Mouse (Mus musculus): ENCODE measurements around the gene Slco1a5. TPM values are rescaled to one million over a fixed set of nuclear protein-coding genes. Genes with fewer than 3 reads are reported as not detected.
A peak's percentile ranks its signal among the peaks of the same experiment; 100 is the strongest.
"Not testable (repeated sequence)": the region's sequence is repeated elsewhere in the genome, so short reads cannot be mapped to it uniquely, and the experiment has no call there.

Slco1a5 gene
- not detected for total RNA-seq (2021)

- DNase-seq: no peak
Measured at GRCm38 (mm10) chr6:142322881-142323280, at the start of gene Slco1a5. Gene Slco1a5 (minus strand): TSS chr6:142322981.

GRCm38 (mm10) chr6:142369568-142369967, 46.8 kb upstream of the Slco1a5 start:
- DNase-seq: no peak

- no peak for DNase-seq
Measured at GRCm38 (mm10) chr6:142367565-142367964, 44.8 kb upstream of the Slco1a5 start.

- no peak for DNase-seq
Measured at GRCm38 (mm10) chr6:142366473-142367018, 43.8 kb upstream of the Slco1a5 start.

- no peak for DNase-seq
Measured at GRCm38 (mm10) chr6:142365742-142366472, 43.1 kb upstream of the Slco1a5 start.

GRCm38 (mm10) chr6:142363019-142363576, 40.3 kb upstream of the Slco1a5 start:
- DNase-seq: no peak

- DNase-seq: no peak
Measured at GRCm38 (mm10) chr6:142362036-142362435, 39.3 kb upstream of the Slco1a5 start.

- DNase-seq: no peak
Measured at GRCm38 (mm10) chr6:142357106-142357505, 34.3 kb upstream of the Slco1a5 start.

GRCm38 (mm10) chr6:142352099-142352498, 29.3 kb upstream of the Slco1a5 start:
- not testable (repeated sequence) for DNase-seq

- DNase-seq: no peak
Measured at GRCm38 (mm10) chr6:142347431-142348385, 24.9 kb upstream of the Slco1a5 start.

- no peak for DNase-seq
Measured at GRCm38 (mm10) chr6:142346181-142347110, 23.7 kb upstream of the Slco1a5 start.

GRCm38 (mm10) chr6:142345440-142346038, 22.8 kb upstream of the Slco1a5 start, which contains the start of gene Pyroxd1:
Gene Pyroxd1 (plus strand): TSS chr6:142345654.
- DNase-seq: peak; percentile 83 to 86

- no peak for DNase-seq
Measured at GRCm38 (mm10) chr6:142343561-142343960, 20.8 kb upstream of the Slco1a5 start.

GRCm38 (mm10) chr6:142339576-142339975, 16.8 kb upstream of the Slco1a5 start:
- DNase-seq: no peak

GRCm38 (mm10) chr6:142338961-142339360, 16.2 kb upstream of the Slco1a5 start:
- no peak for DNase-seq

- no peak for DNase-seq
Measured at GRCm38 (mm10) chr6:142329201-142329600, 6.4 kb upstream of the Slco1a5 start.

GRCm38 (mm10) chr6:142326598-142326997, 3.8 kb upstream of the Slco1a5 start:
- no peak for DNase-seq

- no peak for DNase-seq
Measured at GRCm38 (mm10) chr6:142317106-142317505, 5.7 kb downstream of the Slco1a5 start.

GRCm38 (mm10) chr6:142314285-142314684, 8.5 kb downstream of the Slco1a5 start:
- no peak for DNase-seq

- DNase-seq: no peak
Measured at GRCm38 (mm10) chr6:142305076-142305475, 17.7 kb downstream of the Slco1a5 start.

- no peak for DNase-seq
Measured at GRCm38 (mm10) chr6:142298098-142298497, 24.7 kb downstream of the Slco1a5 start, which contains the start of gene Iapp. Gene Iapp (plus strand): TSS chr6:142298423.
